Mouse (Mus musculus): ENCODE data around the gene Actr10.

Actr10 gene

GRCm38 (mm10) chr12:70958640-70959039 lies 21.0 kb downstream of the Actr10 start:
- no peak for DNase-seq (ENCODE audit: low read depth in 2 of 2, low spot score in 2 of 2)

- DNase-seq (ENCODE audit: low read depth in 2 of 2, low spot score in 2 of 2), result no peak
Measured at GRCm38 (mm10) chr12:70967581-70967980, 29.9 kb downstream of the Actr10 start.

- peak; percentile 74 to 80 for DNase-seq (ENCODE audit: low read depth in 2 of 2, low spot score in 2 of 2)
Measured at GRCm38 (mm10) chr12:70968141-70968790, 30.6 kb downstream of the Actr10 start.

GRCm38 (mm10) chr12:70968791-70969307 lies 31.2 kb downstream of the Actr10 start:
- DNase-seq (ENCODE audit: low read depth in 2 of 2, low spot score in 2 of 2), result peak; percentile 92 to 93

GRCm38 (mm10) chr12:70969485-70970184 lies 32.0 kb downstream of the Actr10 start:
- DNase-seq (ENCODE audit: low read depth in 2 of 2, low spot score in 2 of 2), result peak; percentile 64 to 71

GRCm38 (mm10) chr12:70973831-70974230 lies 36.2 kb downstream of the Actr10 start:
- DNase-seq (ENCODE audit: low read depth in 2 of 2, low spot score in 2 of 2), result no peak

- peak; percentile 79 to 80 for DNase-seq (ENCODE audit: low read depth in 2 of 2, low spot score in 2 of 2)
Measured at GRCm38 (mm10) chr12:70974441-70975266, 37.0 kb downstream of the Actr10 start, which contains the start of gene Psma3. TSS of gene Psma3 (plus strand) at chr12:70974621.

GRCm38 (mm10) chr12:70975406-70975805 lies 37.7 kb downstream of the Actr10 start:
- no peak for DNase-seq (ENCODE audit: low read depth in 2 of 2, low spot score in 2 of 2)

- DNase-seq (ENCODE audit: low read depth in 2 of 2, low spot score in 2 of 2), result no peak
Measured at GRCm38 (mm10) chr12:70975891-70976290, 38.2 kb downstream of the Actr10 start.

GRCm38 (mm10) chr12:70978345-70978744 lies 40.7 kb downstream of the Actr10 start:
- no peak for DNase-seq (ENCODE audit: low read depth in 2 of 2, low spot score in 2 of 2)

- DNase-seq (ENCODE audit: low read depth in 2 of 2, low spot score in 2 of 2), result no peak
Measured at GRCm38 (mm10) chr12:70984855-70985550, 47.3 kb downstream of the Actr10 start.

- DNase-seq (ENCODE audit: low read depth in 2 of 2, low spot score in 2 of 2), result no peak
Measured at GRCm38 (mm10) chr12:70997225-70997624, 59.6 kb downstream of the Actr10 start.

GRCm38 (mm10) chr12:70999423-70999903 lies 61.8 kb downstream of the Actr10 start:
- peak in 1 of 2 experiments; percentile 34 for DNase-seq (ENCODE audit: low read depth in 2 of 2, low spot score in 2 of 2)

- DNase-seq (ENCODE audit: low read depth in 2 of 2, low spot score in 2 of 2), result no peak
Measured at GRCm38 (mm10) chr12:71000344-71000743, 62.7 kb downstream of the Actr10 start.

GRCm38 (mm10) chr12:71001456-71001855 lies 63.8 kb downstream of the Actr10 start:
- no peak for DNase-seq (ENCODE audit: low read depth in 2 of 2, low spot score in 2 of 2)

- no peak for DNase-seq (ENCODE audit: low read depth in 2 of 2, low spot score in 2 of 2)
Measured at GRCm38 (mm10) chr12:71003760-71004426, 66.2 kb downstream of the Actr10 start.

- DNase-seq (ENCODE audit: low read depth in 2 of 2, low spot score in 2 of 2), result no peak
Measured at GRCm38 (mm10) chr12:71006141-71006540, 68.5 kb downstream of the Actr10 start.

GRCm38 (mm10) chr12:71006901-71007300 lies 69.2 kb downstream of the Actr10 start:
- peak; percentile 22 to 44 for DNase-seq (ENCODE audit: low read depth in 2 of 2, low spot score in 2 of 2)

- no peak for DNase-seq (ENCODE audit: low read depth in 2 of 2, low spot score in 2 of 2)
Measured at GRCm38 (mm10) chr12:71009769-71010168, 72.1 kb downstream of the Actr10 start.

All from CD8-positive naive resting alpha-beta T cell, adult 2 months (primary cell).